In the genomic region with DNA sequence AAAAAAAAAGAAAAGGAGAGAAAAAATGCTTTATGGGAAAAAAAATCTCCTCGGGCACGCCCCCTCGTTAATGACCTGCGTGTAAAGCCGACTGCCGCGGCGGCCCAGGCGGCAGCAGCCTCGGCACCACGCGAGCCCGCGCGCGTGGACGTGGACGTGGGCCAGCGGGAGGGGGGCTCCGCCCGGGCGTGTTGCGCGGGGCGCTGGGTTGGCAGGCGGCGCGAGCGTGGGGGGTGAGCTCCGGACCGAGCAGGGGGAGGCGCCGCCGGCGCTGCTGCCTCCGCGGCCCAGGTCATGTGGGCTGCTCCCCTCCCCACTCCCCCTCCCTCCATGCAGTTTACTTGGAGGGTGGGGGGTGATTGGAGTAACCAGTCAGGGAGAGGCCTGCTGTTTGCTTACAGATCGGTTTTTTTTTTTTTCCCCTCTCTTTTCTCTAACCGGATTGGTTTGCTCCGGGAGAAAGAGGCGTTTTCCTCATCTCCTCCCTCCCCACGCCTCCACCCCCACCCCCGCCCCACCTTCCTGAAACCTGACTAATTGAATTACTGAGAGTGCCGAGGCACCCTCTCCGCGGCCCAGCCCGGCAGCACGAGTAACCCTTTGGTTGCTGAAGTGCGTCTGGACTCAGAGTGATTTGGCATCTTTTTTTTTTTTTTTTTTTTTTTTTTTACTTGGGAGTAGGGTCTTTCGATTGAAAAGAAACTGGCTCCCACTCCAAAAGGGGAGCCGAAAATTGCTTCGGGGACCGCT, we compare ENCODE assay signal across 7 mouse cellular contexts. TPM values are rescaled to one million over a fixed set of nuclear protein-coding genes. Genes with fewer than 3 reads are reported as not detected.
DNase-seq lines count a peak whose midpoint lies in the region; ATAC-seq lines count a peak whose summit lies in the region.

No protein-coding gene starts in this region.

- ATAC-seq in limb, embryonic 11.5 days (ENCODE audit: insufficient number of reproducible peaks, low FRiP score, low TSS enrichment, low read depth) = peak; percentile 90
- ATAC-seq in midbrain, embryonic 13.5 days = peak; percentile 79

- under 1% methylated on average over 53 of the region's 53 CpGs for WGBS in embryonic facial prominence, embryonic 10.5 days
- WGBS in limb, embryonic 11.5 days = 0% methylated on average over 52 of the region's 53 CpGs
- under 1% methylated on average over 48 of the region's 53 CpGs for WGBS in midbrain, embryonic 13.5 days

- H3K27ac ChIP-seq in embryonic facial prominence, embryonic 10.5 days (replicated peaks) = peak overlapping the region; percentile 98
- H3K27ac ChIP-seq in limb, embryonic 11.5 days (replicated peaks; ENCODE audit: low read depth, low read length) = peak overlapping the region; percentile 86
- H3K27ac ChIP-seq in midbrain, embryonic 13.5 days = peak overlapping the region; percentile 95

- DNase-seq in adrenal gland, postnatal 36 days = peak; percentile 87 to 91
- DNase-seq in embryonic facial prominence, embryonic 10.5 days (ENCODE audit: low spot score) = peak; percentile 95
- peak; percentile 99 for DNase-seq in heart, adult 11 months
- peak; percentile 80 for DNase-seq in kidney, adult 11 months
- DNase-seq in limb, embryonic 11.5 days (ENCODE audit: low spot score) = peak; percentile 93
- DNase-seq in spleen, postnatal 36 days (ENCODE audit: low spot score in 2 of 2) = peak; percentile 55 to 68

- H3K36me3 ChIP-seq in embryonic facial prominence, embryonic 10.5 days (replicated peaks) = no peaks in the 10 kb centered on the region
- H3K36me3 ChIP-seq in limb, embryonic 11.5 days (ENCODE audit: control insufficient read depth, insufficient read depth, low read length) = no peaks in the 10 kb centered on the region
- H3K36me3 ChIP-seq in midbrain, embryonic 13.5 days = no peaks in the 10 kb centered on the region

- peaks cover 23% of the 10 kb centered on the region for H3K4me1 ChIP-seq in embryonic facial prominence, embryonic 10.5 days
- no peaks in the 10 kb centered on the region for H3K4me1 ChIP-seq in limb, embryonic 11.5 days (ENCODE audit: control insufficient read depth, insufficient read depth, low read length)
- peaks cover 16% of the 10 kb centered on the region for H3K4me1 ChIP-seq in midbrain, embryonic 13.5 days (replicated peaks)

- H3K4me3 ChIP-seq in embryonic facial prominence, embryonic 10.5 days = peak overlapping the region; percentile 88
- H3K4me3 ChIP-seq in limb, embryonic 11.5 days (ENCODE audit: low read depth, low read length) = peak overlapping the region; percentile 78
- peak overlapping the region; percentile 91 for H3K4me3 ChIP-seq in midbrain, embryonic 13.5 days (replicated peaks)

- H3K4me2 ChIP-seq in limb, embryonic 11.5 days (ENCODE audit: low read depth, severe bottlenecking) = peak overlapping the region; percentile 94
- H3K4me2 ChIP-seq in midbrain, embryonic 13.5 days (replicated peaks) = peak overlapping the region; percentile 98

- H3K27me3 ChIP-seq in embryonic facial prominence, embryonic 10.5 days (replicated peaks; ENCODE audit: low read depth, poor library complexity, severe bottlenecking) = no peaks in the 10 kb centered on the region
- H3K27me3 ChIP-seq in limb, embryonic 11.5 days (ENCODE audit: control insufficient read depth, insufficient read depth, low read length) = no peaks in the 10 kb centered on the region
- H3K27me3 ChIP-seq in midbrain, embryonic 13.5 days = no peaks in the 10 kb centered on the region

- no peaks in the 10 kb centered on the region for H3K9me3 ChIP-seq in embryonic facial prominence, embryonic 10.5 days
- H3K9me3 ChIP-seq in limb, embryonic 11.5 days (ENCODE audit: control insufficient read depth, low read length) = no peaks in the 10 kb centered on the region
- H3K9me3 ChIP-seq in midbrain, embryonic 13.5 days = no peaks in the 10 kb centered on the region

- H3K9ac ChIP-seq in limb, embryonic 11.5 days (ENCODE audit: low read length) = peak overlapping the region; percentile 93
- peak overlapping the region; percentile 98 for H3K9ac ChIP-seq in midbrain, embryonic 13.5 days (replicated peaks)

RNA-seq across cellular contexts. Expression of a gene that starts 1.8 kb away (rescaled TPM):
- 10 to 100 TPM; 17.3 to 21.5 TPM for total RNA-seq in adrenal gland, postnatal 36 days (2021)
- 56.9 and 61.8 TPM in 2 replicates for polyA plus RNA-seq in embryonic facial prominence, embryonic 10.5 days (2016; fragmentation: Nextera tagmentation; extraction: Ambion mirVana)
- 32.8 and 32.9 TPM in 2 replicates for polyA plus RNA-seq in limb, embryonic 11.5 days (2014; fragmentation: Nextera tagmentation; extraction: Ambion mirVana)
- 81.4 and 89.2 TPM in 2 replicates for polyA plus RNA-seq in midbrain, embryonic 13.5 days (2015; fragmentation: Nextera tagmentation; extraction: Ambion mirVana)

Comparison
In these comparisons a context has a peak if more than half of its experiments do, and no peak if none do; other contexts are left out.
1. Peak in every context shown above with its lines: DNase-seq, ATAC-seq, H3K4me3 ChIP-seq and H3K27ac ChIP-seq.